Mouse (Mus musculus): ENCODE data around the gene 9930021J03Rik. TPM values are rescaled to one million over a fixed set of nuclear protein-coding genes. Genes with fewer than 3 reads are reported as not detected.

9930021J03Rik gene
- polyA plus RNA-seq, 1 experiment from 2014 or later: 4.1 TPM

GRCm38 (mm10) chr19:29680182-29681152 lies 125.3 kb downstream of the 9930021J03Rik start:
- ATAC-seq (ENCODE audit: borderline replicate concordance, extremely low read depth, low FRiP score, low TSS enrichment): peak; percentile 73; the same call in 1 of the 2 replicates
- Histone ChIP-seq H3K27me3 (peaks cover 79% of the 10 kb centered on the region), H3K4me1 (peaks cover 3% of the 10 kb centered on the region; the same call in 1 of the 2 replicates), H3K4me2 (no peak overlapping the region), H3K9me3 (no peaks in the 10 kb centered on the region; the same call in 1 of the 2 replicates), H3K27ac (peak overlapping the region; percentile 29; the same call in 1 of the 2 replicates), H3K9ac (no peak overlapping the region), H3K36me3 (no peaks in the 10 kb centered on the region), H3K4me3 (no peak overlapping the region)
- WGBS: 35% methylated on average over 13 of the region's 13 CpGs

GRCm38 (mm10) chr19:29678181-29678778 lies 127.5 kb downstream of the 9930021J03Rik start:
- Histone ChIP-seq H3K4me3 (no peak overlapping the region), H3K27ac (no peak overlapping the region), H3K4me2 (no peak overlapping the region), H3K9me3 (no peaks in the 10 kb centered on the region), H3K9ac (no peak overlapping the region), H3K36me3 (no peaks in the 10 kb centered on the region), H3K4me1 (peaks cover 3% of the 10 kb centered on the region; the same call in 1 of the 2 replicates), H3K27me3 (peaks cover 79% of the 10 kb centered on the region)
- WGBS: 72% methylated on average over 6 of the region's 6 CpGs
- ATAC-seq (ENCODE audit: borderline replicate concordance, extremely low read depth, low FRiP score, low TSS enrichment): no peak

GRCm38 (mm10) chr19:29676479-29677193 lies 129.2 kb downstream of the 9930021J03Rik start:
- Histone ChIP-seq H3K27me3 (peaks cover 79% of the 10 kb centered on the region), H3K4me1 (peaks cover 3% of the 10 kb centered on the region; the same call in 1 of the 2 replicates), H3K9ac (no peak overlapping the region), H3K4me2 (no peak overlapping the region), H3K4me3 (no peak overlapping the region), H3K9me3 (no peaks in the 10 kb centered on the region), H3K27ac (no peak overlapping the region), H3K36me3 (no peaks in the 10 kb centered on the region)
- WGBS: 82% methylated on average over 10 of the region's 10 CpGs
- ATAC-seq (ENCODE audit: borderline replicate concordance, extremely low read depth, low FRiP score, low TSS enrichment): no peak

GRCm38 (mm10) chr19:29675562-29676078 lies 130.2 kb downstream of the 9930021J03Rik start:
- H3K4me3 ChIP-seq: no peak overlapping the region
- no peak overlapping the region for H3K27ac ChIP-seq
- peaks cover 82% of the 10 kb centered on the region for H3K27me3 ChIP-seq
- no peaks in the 10 kb centered on the region for H3K36me3 ChIP-seq
- H3K9me3 ChIP-seq: no peaks in the 10 kb centered on the region
- peaks cover 3% of the 10 kb centered on the region; the same call in 1 of the 2 replicates for H3K4me1 ChIP-seq
- no peak overlapping the region for H3K9ac ChIP-seq
- 44% methylated on average over 9 of the region's 9 CpGs for WGBS
- no peak overlapping the region for H3K4me2 ChIP-seq
- ATAC-seq (ENCODE audit: borderline replicate concordance, extremely low read depth, low FRiP score, low TSS enrichment): no peak

- H3K4me3 ChIP-seq: no peak overlapping the region
- no peak overlapping the region for H3K27ac ChIP-seq
- H3K4me2 ChIP-seq: no peak overlapping the region
- no peaks in the 10 kb centered on the region for H3K9me3 ChIP-seq
- no peak overlapping the region for H3K9ac ChIP-seq
- peaks cover 88% of the 10 kb centered on the region for H3K27me3 ChIP-seq
- 89% methylated on average over 7 of the region's 7 CpGs for WGBS
- H3K4me1 ChIP-seq: no peaks in the 10 kb centered on the region
- no peak for ATAC-seq (ENCODE audit: borderline replicate concordance, extremely low read depth, low FRiP score, low TSS enrichment)
- no peaks in the 10 kb centered on the region for H3K36me3 ChIP-seq
These were observed 130.8 kb downstream of the 9930021J03Rik start for GRCm38 (mm10) chr19:29674946-29675345.

- H3K4me2 ChIP-seq: no peak overlapping the region
- no peak overlapping the region for H3K9ac ChIP-seq
- peaks cover 90% of the 10 kb centered on the region for H3K27me3 ChIP-seq
- 93% methylated on average over 13 of the region's 13 CpGs for WGBS
- H3K27ac ChIP-seq: no peak overlapping the region
- H3K4me3 ChIP-seq: no peak overlapping the region
- H3K4me1 ChIP-seq: no peaks in the 10 kb centered on the region
- ATAC-seq (ENCODE audit: borderline replicate concordance, extremely low read depth, low FRiP score, low TSS enrichment): no peak
- no peaks in the 10 kb centered on the region for H3K36me3 ChIP-seq
- no peaks in the 10 kb centered on the region for H3K9me3 ChIP-seq
These were observed 133.1 kb downstream of the 9930021J03Rik start for GRCm38 (mm10) chr19:29672660-29673059.

- Histone ChIP-seq H3K4me2 (no peak overlapping the region), H3K9me3 (no peaks in the 10 kb centered on the region), H3K36me3 (no peaks in the 10 kb centered on the region), H3K9ac (no peak overlapping the region), H3K4me1 (no peaks in the 10 kb centered on the region), H3K27me3 (peaks cover 91% of the 10 kb centered on the region), H3K4me3 (no peak overlapping the region), H3K27ac (no peak overlapping the region)
- no peak for ATAC-seq (ENCODE audit: borderline replicate concordance, extremely low read depth, low FRiP score, low TSS enrichment)
- 72% methylated on average over 2 of the region's 2 CpGs for WGBS
These were observed 134.6 kb downstream of the 9930021J03Rik start for GRCm38 (mm10) chr19:29671160-29671559.

- Histone ChIP-seq H3K4me3 (no peak overlapping the region), H3K9ac (no peak overlapping the region), H3K4me1 (no peaks in the 10 kb centered on the region), H3K27me3 (peaks cover 88% of the 10 kb centered on the region), H3K27ac (no peak overlapping the region), H3K9me3 (no peaks in the 10 kb centered on the region), H3K4me2 (no peak overlapping the region), H3K36me3 (no peaks in the 10 kb centered on the region)
- ATAC-seq (ENCODE audit: borderline replicate concordance, extremely low read depth, low FRiP score, low TSS enrichment): no peak
- 88% methylated on average over 6 of the region's 6 CpGs for whole genome bisulfite sequencing
These were observed 135.5 kb downstream of the 9930021J03Rik start for GRCm38 (mm10) chr19:29670247-29670646.

GRCm38 (mm10) chr19:29668135-29668534 lies 137.7 kb downstream of the 9930021J03Rik start:
- Histone ChIP-seq H3K4me3 (no peak overlapping the region), H3K27ac (no peak overlapping the region), H3K4me1 (no peaks in the 10 kb centered on the region), H3K9me3 (no peaks in the 10 kb centered on the region), H3K27me3 (peaks cover 87% of the 10 kb centered on the region), H3K9ac (no peak overlapping the region), H3K36me3 (no peaks in the 10 kb centered on the region), H3K4me2 (no peak overlapping the region)
- no peak for ATAC-seq (ENCODE audit: borderline replicate concordance, extremely low read depth, low FRiP score, low TSS enrichment)
- WGBS: 80% methylated on average over 7 of the region's 7 CpGs

- Histone ChIP-seq H3K9me3 (no peaks in the 10 kb centered on the region), H3K36me3 (no peaks in the 10 kb centered on the region), H3K4me1 (no peaks in the 10 kb centered on the region), H3K27ac (no peak overlapping the region), H3K27me3 (peaks cover 87% of the 10 kb centered on the region), H3K4me3 (no peak overlapping the region), H3K9ac (no peak overlapping the region), H3K4me2 (no peak overlapping the region)
- WGBS: 49% methylated on average over 5 of the region's 5 CpGs
- no peak for ATAC-seq (ENCODE audit: borderline replicate concordance, extremely low read depth, low FRiP score, low TSS enrichment)
These were observed 138.7 kb downstream of the 9930021J03Rik start for GRCm38 (mm10) chr19:29666965-29667594.

- Histone ChIP-seq H3K36me3 (no peaks in the 10 kb centered on the region), H3K9me3 (no peaks in the 10 kb centered on the region), H3K4me1 (no peaks in the 10 kb centered on the region), H3K27ac (no peak overlapping the region), H3K27me3 (peaks cover 91% of the 10 kb centered on the region), H3K9ac (no peak overlapping the region), H3K4me2 (no peak overlapping the region), H3K4me3 (no peak overlapping the region)
- WGBS: 75% methylated on average over 4 of the region's 4 CpGs
- no peak for ATAC-seq (ENCODE audit: borderline replicate concordance, extremely low read depth, low FRiP score, low TSS enrichment)
These were observed 139.6 kb downstream of the 9930021J03Rik start for GRCm38 (mm10) chr19:29666164-29666563.

Data from lung, embryonic 15.5 days (tissue).